Mouse (Mus musculus) NIH3T3 (cell line): ENCODE measurements around the gene Sirt7.

Source experiments
- DNase-seq: peaks from one replicate; pipeline ENCODE4 v3.0.0-alpha.2; 2012; ENCODE audit warnings: low read depth

Sirt7 gene

DNA sequence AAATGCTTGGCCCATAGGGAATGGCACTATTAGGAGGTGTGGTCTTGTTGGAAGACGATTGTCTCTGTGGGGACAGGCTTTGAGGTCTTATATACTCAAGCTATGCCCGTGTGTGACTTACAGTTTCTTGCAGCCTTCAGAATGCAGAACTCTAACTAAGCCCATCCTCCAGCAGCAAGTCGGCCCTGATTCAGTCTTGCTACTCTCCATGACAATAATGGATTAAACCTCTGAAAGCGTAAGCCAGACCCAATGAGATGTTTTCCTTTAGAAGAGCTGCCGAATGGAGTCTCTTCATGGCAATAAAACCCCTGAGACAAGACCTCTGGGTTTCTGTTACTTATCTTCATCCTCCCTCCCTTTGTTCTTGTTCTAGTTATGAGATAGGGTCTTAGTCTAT lies 9.8 kb upstream of the Sirt7 start:
- DNase-seq: no peak

DNA sequence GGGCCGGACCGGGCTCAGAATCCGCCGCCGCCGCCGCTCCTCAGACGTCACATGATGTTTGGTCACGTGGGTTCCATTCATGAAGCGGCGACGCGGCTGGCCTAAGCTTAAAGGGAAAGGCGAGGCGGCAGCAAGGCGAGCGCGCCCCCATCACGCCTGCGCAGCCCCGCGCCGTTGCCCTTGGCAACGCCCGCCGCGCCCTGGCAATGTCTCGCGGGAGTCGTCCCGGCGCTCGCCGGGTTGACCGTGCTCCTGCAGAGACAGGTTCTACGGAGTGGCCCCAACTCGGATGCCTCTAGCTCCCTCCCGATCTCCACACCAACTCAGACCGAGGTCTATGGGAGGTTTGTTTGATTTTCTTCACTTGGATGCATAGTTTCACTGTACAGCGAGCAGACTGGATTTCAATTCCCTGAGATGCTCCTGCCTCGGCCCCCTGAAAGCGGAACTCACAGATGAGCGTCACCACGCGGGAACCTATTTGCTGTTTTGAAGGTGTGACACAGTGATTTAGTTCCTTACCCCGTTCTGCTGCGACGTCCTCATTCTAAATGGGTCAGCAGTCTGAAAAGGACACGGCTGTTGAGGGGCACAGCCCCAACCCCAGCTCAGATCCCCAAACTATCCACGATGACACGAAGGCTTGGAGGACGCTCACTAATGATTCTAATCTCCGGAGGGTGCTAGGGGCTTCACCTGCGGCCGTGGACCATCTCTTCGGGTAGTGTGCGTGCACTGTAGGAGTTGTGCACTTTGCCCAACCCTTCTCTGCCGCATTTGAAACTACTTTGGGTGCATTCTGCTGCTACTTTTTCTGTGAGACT lies 8.7 kb upstream of the Sirt7 start, which contains the start of gene Mafg:
Gene Mafg (minus strand): TSS at position 81 of the 824 bp plus-strand sequence.
- DNase-seq: peak; percentile 98

DNA sequence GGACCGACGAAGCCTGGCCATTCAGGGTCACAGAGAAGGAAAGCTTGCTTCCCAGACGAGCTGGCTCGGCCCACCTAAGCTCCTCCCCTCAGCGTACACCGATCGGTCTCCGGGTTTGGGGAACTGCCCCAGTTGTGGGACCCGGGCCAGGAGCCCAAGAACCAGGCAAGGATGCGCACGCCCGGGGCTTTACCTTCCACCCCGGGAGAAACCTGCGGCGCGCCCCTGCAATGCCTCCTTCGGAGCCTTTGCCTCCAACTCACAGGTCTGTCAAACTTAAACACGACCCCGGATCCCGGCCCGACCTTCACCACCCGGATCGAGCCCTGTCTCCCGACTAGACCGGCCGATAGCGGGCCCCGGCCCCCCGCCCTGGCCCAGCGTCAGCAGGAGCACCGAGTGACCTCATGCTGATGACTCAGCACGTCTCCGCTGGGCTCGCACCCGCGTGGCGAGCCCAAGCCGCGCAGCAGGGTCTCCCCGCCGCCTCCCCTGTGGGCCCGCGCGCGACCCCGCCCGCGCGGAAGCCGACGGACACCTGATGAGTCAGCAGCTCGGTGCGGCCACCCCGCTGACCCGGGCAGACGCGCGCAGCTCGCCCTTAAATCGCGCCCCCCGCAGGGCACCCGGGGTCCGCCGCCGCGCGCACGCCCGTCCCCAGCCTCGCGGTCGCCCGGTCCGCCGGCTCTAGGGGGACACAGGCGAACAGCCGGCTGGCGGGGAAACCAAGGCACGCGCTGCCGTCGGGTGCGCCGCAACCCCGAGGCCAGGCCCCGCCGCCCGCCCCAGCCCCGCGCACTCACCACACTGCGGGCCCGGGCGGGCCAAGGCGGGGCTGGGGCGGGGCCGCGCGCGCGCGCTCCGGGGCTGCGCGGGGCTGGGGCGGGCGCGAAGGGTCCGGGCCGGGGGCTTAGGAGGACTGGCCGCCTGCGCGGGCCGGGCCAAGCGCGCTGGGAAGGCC lies 7.8 kb upstream of the Sirt7 start:
- peak; percentile 88 for DNase-seq

DNA sequence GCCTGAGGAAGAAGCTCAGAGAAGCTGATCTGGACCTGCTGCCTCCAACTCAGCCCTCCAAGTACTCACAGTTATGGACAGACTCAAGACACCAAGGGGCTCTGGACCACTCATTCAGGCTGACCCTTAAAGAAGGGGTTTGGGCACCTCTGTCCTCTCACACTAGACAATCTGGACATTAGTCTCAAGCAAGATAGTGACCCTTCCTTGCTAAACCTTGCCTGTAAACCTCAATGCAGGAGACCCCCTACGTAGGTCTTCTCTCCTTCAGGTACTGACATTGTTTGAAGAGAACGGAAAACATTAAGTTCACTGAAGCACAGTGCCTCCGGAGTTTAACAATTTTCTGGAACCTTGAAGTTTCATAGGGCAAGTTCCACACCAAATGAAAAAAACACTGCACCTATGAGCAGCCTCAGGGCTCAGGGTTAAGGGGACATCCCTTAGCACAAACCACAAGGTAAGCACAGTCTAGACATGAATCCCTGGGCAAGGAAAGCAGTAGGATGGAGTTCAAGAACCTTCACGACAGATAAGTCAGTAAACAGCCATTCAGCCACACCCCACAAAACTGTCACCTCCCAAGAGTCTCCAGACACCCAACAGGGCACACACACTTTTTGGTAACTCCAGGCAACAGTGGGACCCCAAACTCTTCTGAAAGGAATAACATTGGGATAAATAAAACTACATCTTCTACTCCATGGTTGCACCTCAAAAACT lies 6.8 kb upstream of the Sirt7 start:
- no peak for DNase-seq

DNA sequence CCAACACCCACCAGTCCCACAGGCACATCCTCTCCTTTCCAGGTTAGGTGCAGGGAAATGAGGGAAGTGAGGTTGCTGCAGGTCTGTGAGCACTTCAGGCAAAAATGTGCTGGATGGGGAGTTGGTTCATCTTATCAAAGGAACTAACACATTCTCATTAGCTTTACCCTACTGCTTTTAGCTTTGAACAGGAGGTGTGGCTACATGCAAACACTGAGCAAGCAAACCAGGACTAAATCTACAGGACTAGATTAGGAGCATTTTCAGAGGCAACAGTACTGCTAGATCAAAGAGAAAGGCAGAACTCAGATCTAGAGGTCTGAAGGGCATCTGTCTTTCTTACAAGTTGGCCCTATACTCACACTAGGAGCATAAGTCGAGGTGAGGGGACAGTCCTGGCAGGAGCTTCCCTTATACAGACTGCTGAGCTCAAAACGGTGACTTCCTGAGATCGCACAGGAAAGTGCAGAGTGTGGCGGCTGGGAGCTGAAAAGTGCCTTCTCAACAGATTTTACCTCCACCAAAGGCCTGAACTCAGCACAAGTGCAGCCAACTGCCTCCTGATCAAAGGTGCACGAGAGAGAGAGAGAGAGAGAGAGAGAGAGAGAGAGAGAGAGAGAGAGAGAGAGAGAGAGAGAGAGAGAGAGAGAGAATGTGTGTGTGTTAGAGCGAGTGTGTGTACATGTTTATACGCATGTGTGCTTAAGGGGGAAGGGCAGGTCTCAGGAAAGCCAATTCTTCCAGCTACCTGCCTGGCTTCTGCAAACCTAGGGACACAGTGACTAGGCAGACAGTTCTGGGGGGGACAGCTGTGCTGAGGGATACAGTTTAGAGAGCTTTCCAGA lies 6.1 kb upstream of the Sirt7 start:
- peak; percentile 18 for DNase-seq

DNA sequence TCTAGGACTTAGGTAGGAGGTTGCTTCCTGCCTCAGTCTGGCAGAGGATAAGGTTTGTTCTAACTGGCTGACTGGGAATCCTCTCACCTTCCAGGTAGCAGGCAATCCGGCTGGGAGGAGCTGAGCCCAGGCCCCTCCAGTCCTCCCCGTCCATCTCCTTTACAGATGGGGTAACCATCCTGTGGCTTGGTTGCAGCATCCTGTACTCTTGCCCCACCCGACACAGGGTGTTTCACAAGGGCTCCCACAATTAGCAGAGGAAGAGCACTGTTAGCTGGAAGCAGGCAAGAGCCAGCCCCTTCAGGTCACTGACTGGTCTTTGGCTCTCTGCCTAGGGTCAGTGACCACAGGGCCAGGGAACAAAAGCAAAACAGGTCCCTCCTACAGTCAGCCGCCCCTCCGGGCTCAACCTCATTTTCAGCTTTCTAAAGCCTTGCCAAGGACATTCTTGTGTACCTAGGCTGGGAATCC lies 5.4 kb upstream of the Sirt7 start:
- peak; percentile 64 for DNase-seq

DNA sequence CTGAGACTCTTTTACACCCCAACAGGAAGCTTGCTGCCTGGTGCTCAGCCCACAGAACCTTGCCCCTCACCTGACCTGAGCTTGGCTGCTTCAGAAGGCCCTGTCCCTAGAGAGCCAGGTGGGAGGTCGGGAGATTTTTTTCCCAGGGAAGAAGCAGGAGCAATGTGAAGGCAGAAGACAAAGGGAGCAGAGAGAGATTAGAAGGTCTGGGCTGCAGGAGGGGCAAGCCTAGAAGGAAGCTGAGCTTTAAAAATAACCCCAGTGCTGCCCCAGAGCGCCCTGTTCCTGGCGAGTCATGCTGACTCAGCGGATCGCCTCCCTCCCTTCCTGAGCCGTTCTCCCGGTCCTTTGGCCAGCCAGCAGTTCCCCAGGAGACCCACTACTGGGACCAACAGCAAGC lies 4.9 kb upstream of the Sirt7 start:
- peak; percentile 77 for DNase-seq

DNA sequence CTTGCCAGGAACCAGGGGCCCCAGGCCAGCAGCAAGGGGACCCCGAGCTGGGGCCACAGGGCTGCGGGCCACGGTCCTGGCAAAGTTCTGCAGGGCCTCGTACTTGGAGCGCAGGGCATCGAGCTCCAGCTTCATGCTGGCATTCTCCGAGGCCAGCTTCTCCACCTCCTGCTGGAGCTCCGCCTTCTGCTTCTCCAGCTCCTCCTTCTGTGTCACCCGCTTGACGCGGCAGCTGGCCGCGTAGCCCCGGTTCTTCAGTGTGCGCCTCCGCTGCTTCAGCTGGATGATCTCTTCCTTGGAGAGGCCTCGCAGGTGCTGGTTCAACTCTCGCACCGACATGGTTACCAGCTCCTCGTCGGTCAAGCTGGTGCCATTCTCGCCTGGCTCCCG lies 4.3 kb upstream of the Sirt7 start:
- DNase-seq: no peak

DNA sequence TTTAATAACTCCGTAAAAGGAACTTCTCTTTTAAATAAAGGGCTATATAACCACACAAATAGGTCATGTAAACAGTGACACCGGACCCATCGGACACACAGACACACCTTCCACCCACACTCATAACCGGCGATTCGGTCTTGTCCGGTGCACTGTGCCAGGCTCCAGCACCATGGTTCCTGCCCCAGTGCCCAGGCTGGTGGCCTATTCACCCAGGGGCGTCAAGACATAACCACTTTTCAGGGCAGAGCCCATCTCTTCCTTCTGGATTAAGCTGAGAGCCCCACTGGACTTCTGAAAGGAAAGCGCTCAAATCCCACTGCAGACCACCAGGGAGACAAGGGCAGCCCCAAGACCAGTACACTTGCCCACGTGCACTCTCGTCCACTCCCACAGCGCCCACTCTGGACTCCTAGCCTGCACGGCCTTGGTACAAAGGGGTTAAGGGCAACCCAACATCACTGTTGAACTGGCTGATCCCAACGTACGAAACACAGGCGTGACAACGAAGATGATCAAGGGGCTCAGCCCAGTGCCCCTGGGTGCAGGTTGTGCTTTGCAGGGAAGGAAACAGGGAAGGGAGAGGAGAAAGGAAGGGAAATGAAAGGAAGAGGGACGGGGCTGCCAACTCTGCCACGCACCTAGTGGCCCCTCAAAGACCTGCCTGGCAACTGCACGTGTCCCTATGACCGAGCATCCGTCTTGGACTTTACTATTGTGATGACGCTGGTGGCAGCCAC lies 3.7 kb upstream of the Sirt7 start:
- DNase-seq: no peak

DNA sequence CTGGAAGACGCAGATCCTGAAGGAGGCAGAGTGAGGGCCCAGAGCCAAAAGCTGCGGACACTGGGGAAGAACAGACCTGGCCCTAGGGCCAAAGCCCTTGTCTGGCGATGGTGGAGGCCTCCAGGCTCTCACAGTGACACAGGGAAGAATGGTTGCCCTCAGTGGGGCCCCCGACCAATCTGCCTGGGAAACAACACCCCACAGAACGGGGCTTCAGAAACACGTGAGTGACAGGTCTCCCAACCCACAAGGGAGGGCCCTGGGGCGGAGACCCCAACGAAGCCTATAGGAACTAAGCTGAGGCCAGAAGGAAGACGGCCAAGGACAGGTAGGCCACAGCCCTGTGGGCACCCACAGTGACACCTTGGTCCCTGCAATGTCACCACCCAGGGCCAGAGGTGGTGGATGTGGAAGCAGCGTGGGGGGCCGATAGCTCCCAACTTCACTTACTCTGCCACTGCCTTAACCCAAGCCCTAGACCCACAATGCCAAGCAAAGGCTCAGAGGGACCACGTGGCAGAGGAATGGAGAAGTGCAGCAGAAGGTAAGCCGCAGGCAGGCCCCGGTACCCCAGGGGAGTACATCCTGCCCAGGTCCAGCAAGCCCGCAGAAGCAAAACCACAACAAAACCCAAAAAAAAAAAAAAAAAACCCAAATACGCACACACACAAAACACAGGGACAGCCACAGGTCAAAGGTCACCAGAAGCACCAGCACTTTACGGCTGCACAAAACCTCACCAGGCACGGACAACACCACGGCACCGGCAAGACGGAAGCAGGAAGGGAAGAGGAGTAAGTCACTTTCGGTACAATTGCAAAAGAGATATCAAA lies 2.6 kb upstream of the Sirt7 start:
- DNase-seq: no peak

DNA sequence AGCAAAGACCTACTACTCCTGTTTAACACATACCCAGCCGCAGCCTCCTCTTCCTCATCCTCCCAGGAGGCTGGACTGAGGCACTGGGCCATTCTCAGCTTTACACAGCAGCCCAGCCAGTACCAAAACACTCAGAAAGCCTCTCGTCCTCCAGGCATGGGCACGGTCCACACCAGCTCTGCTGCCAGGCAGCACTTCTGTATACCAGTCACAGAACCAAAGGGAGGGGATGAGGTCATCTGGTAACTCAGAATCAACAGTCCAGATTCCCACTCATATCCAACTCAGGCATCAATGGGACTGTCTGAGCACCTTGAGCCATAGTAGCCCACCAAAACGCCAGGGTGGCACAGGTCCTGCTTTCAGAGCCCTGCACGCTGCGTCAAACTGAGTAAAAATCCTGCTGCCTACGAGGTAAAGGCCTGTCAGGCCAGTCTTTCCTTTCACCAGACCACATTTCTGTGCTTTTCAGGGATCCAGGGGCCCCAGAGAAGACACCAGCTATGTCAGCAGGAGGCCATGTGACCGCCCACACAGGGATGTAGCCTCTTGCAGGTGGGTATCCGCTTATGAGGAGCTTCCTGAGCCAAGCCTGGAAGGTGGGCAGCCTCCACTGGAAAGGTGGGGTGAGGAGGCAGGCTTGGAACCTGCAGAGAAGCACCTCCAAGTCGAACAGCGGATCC lies 1.9 kb upstream of the Sirt7 start:
- DNase-seq: no peak

DNA sequence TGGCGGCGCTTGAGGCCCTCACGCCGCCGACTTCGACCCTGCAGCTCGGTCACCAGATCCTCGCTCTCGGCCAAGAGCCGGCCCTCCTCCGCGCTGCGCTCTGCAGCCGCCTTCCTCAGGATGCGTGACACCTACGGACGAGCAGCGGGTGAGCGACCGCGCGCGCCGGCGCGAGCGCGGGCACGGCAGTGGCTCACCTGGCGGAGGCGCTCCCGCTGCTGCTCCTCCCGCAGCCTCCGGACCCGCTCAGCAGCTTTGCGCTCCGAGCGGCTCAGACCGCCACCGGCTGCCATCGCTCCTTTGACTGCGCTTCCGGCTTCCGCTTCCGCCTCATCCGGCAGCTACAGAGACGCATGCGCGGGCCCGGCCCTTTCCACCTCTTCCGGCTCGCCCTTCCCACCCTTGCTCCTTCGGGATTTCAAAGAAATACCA lies 344 bp downstream of the Sirt7 start:
- DNase-seq: peak; percentile 90

DNA sequence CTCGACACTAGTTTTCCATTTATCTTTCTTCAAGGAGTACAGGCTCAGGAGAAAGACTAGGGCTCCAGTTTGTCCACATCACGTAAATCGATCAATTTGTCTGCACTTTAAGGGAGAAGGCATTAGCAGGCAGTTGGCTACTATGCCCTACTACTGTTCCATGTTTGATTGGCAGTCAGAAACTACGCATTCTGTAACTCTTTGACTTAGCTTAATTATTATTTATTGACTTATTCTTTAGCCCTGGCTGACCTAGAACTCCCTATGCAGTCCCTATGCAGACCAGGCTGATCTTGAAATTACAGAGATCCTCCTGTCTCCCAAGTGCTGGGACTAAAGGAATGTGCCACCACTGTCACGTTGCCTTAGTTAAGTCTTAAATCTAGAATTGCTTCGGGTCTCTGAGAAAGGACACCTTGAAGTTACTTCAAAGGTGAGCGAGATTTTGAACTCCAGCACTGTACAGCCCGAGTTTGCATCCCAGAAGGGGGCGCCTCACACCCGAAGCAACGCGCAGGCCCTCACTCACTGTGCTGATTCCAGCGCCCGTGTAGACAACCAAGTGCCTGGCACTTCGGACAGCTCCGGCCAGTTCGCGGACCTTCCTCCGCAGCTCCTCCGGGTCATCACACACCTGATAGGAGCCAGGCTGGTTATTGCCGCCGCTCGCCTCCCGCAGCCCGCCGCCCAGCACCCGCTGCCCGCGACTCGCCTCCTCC lies 920 bp downstream of the Sirt7 start:
- peak; percentile 85 for DNase-seq

DNA sequence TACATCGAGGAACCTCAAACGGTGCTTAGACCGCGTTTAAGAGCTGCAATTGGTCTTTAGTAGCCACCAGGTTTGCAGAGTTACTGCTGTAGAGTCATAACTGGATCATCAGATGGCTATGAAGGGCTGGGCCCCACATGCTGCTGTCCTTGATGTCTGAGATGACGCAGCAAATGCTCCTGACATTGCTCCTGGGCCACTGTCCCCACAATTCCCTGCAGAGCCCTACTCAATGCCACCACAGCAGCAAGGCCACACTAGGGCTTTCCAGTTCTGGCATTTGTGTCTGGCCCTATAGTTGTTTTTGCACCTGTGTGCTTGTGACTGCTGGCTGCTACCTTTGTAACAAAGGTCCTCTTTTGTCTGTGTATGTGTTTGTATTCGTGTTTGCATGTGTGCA lies 2.2 kb downstream of the Sirt7 start:
- no peak for DNase-seq

DNA sequence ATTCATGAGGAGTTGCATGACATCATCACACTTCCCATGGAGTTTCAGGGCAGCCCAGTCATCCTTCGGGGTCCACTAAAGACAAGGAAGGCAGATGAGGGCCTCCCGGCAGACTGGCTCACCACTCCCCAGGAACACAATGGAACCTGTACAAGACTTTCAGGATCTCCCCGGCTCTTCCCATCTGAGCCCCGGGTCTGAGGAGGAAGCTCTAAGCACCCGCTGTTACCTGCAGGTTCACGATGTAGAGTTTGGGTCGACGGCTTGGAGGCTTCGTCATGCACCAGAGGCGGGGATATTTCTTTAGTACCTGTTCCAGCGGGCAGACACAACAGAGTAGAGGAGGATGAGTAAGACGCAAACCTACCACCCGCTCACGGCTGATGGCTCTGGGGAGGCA lies 4.8 kb downstream of the Sirt7 start:
- DNase-seq: no peak

DNA sequence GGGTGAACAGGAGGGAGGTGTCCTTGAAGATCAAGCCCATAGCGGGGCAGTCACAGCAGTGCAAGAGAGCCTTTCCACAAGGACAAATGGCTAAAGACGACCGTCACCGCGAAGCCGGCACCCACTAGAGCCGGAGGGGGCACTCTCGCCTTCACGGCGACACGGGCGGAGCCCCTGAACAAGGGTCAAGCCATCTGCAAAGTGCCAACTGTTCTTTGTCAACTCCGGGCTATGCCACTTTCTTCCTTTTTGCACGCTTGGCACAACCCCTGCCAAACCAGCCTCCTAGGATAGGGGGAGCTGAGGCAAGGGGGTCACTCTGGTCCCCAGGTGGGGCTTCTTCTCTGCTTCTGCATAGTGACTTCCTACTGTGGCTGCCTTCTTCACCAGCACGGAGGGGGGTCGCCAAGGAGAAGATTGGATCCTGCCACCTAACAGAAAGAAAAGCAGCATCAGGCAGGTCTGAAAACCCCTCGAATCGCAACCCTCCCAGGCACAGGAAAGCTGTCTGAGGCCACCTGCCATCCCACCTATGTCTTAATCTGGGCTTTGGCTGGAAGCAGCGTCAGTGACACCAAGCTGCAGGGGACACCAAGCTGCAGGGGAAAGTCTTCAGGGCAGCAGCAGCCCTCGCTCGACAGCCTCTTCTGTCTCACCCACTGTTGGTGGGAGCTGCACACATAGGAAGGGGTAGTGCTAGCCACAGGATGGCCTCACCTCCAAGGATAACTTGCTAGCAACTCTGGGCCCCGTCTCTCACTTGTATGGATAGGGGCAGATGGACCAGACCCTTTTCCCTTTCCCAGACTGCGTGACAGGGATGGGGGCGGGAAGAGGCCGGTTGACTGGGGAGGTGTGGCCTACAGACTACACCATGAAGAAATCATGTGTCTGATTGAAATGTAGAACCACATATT lies 6.2 kb downstream of the Sirt7 start:
- no peak for DNase-seq

DNA sequence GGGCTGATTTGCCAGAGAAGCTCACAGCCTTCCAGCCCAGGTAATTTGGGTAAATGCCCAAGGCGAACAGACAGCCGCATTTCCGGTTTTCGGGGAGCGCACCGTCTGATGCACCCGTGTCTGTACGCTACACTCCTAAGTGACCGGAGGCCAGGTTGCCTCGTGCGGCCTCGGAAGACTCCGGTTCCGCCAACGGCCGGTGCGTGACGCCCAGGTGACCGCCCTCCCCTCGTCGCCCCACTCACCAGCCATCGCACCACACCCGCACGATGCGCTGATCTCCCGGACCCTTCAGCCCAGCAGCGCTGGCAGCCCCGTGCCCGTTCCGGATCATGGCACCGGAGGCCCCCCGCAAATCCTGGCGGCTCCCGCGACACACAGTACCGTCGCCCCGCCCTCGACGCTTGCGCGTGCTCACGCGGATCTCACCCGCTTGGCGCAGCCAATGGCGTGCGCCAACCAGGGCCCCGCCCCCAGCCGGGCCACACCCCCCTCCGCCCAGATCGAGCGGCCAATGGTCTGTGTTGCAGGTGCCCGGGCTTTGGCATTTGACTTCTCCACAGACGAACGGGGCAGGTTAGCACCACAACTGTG lies 7.4 kb downstream of the Sirt7 start, which contains the start of gene Pcyt2:
Gene Pcyt2 (minus strand): TSS at position 418 of the 594 bp plus-strand sequence.
- peak; percentile 78 for DNase-seq
